Mouse (Mus musculus) lung, adult 18-20 months (tissue): ENCODE results near the gene Moxd2.

Source experiments
- DNase-seq, 2 experiments: peaks; one replicate each; pipeline ENCODE4 v3.0.0; 2022; ENCODE audit warnings: mixed read lengths in 2 of 2

The Moxd2 gene

DNA sequence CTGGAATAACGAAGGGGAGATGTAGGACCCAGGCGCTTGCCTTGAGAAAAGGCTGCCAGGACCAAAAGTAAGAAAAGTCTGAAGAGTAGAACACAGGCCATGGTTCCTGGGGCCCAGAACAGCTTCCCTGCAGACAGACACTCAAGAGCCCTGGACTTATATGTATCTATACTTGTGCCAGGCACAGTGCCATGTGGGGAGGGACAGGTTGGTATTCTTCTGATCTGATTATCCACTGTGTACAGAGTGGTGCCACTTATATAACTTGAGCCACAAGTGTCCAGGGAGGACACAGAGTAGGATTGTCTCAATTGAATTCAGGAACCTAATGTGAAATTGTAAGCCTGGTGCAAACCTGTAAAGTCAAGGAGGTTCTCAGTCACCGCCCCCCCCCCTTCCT lies at the start of gene Moxd2:
Gene Moxd2 (minus strand): TSS at position 101 of the 400 bp plus-strand sequence.
- DNase-seq, result no peak

DNA sequence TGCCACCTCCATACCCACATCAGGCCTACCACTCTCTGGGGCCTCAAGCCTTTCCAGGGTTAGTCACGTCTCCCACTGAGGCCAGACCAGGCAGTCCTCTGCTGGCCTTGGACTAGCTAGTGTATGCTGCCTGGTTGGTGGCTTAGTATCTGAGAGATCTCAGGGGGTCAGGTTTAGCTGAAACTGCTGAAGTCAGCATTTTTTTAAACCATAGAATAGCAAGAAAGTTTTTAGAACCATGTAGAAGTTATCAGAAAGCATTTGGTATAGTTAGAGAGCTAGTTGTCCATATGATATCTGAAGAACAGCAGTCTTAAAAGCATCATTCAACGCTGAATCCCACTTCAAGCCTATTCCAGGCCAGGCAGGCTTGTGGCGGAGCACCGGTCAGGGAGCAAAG lies 32.7 kb upstream of the Moxd2 start:
- DNase-seq, result no peak

DNA sequence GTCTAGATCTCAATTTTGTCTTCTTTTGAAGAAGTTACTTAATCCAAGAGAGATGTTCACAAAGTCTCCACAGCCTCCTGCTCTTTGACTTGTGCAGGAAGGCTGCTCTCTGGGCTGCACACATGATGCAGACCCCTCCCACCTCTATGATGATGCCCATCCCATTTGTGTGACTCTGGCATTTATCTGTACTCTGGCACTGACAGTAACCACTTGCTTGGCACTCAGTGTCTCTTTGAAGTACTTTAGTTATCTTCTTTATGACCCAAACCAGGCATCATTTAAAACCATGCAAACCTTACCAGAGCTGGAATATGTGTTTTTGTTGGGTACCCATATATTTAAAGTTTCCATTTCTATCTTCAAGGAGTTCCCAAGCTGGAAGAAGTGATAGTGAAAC lies 13.0 kb upstream of the Moxd2 start, which contains the start of gene Prss58:
Gene Prss58 (minus strand): TSS at position 101 of the 400 bp plus-strand sequence.
- no peak for DNase-seq

DNA sequence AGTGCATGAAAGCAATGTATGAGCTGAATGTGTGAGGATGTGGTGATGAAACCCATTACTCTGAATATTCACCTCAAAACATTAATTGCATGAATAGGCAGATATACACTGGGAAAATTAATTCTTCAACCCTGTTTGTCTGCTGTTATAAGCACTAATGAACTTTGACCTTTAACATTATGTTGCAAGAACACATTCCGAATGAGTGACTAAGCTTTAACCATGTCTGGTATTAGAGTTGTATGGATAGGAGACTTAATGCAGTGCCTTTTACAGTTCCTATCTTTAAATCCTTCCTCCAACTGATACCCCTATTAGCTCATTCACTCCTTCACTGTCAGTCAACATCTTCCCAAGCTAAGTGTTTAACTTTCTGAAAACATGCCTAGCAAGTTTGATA lies 7.4 kb upstream of the Moxd2 start:
- DNase-seq, result no peak

DNA sequence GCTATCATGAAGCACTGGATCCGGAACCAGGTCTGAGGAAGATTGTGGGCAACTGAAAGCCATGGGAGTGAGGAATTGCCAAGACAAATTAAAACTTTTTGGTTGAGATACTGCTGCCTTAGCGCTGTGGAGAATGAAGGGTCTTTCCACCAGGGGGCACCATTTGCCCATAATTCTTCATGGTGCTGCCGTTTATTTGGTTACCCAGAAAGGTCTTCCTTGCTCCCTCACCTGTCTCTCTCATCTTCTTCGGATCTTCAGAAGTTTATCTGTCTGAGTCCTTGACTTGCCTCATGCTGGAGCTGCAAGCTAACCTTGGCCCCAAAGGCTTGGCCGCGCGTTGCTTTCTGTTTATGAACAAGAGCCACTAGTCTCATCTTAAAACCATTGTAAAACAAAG lies 6.3 kb upstream of the Moxd2 start:
- no peak for DNase-seq

DNA sequence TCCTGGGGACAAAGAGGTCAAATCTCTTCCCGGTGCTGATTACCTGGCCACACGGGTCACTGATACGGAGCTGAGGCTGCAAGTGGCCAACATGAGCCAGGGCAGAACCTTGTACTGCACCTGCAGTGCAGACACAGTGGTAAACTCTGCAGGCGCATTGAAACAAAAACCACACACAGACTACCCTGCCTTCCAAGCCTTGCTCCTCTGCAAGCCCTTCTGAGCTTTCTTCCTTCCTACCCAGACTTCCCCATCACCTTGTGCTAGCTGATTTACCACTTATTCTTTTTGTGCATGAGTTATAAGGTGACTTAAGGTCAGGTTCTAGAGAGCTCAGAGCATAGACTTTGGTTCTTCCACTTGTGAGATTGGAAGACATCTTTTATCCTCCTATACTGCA lies 4.5 kb upstream of the Moxd2 start:
- no peak for DNase-seq

DNA sequence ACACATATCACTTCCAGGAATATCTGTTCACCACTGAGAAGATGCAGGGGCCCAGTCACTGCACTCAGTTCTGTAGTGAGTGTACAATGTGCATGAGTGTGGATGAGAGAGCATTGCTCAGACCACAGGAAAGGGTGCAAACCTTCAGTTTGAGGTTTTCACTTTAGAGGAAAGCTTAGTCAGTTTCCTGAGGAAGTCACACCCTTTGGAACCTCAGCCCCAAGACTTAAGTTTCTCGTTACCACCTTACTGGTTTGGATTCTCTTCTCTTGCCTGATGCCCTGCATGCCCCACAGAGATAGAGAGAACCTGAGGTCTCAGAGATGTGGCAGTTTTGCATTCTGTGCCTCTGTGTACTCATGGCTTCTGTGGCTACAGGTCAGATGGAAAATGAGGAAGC lies 3.7 kb upstream of the Moxd2 start:
- no peak for DNase-seq

DNA sequence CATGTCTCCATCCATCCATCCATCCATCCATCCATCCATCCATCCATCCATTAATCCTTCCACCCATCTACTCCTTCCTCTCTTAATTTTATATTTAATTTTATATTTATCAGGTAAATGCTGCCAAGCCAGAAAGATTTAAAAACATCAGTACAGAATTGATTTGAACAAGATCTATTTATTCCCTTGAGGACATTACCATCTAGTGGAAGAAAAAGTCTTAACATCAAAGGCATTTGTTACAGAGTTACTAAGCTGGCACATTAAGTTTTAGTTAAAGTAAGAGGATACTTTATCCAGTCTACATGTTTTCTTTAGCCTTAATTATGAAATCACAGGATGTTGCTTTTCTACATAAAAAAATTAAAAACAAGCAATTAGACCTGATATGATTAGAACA lies 42.0 kb downstream of the Moxd2 start:
- DNase-seq, result no peak
